Mouse (Mus musculus) hindbrain, postnatal 0 days (tissue): ENCODE results near the gene Gprin2. TPM values are rescaled to one million over a fixed set of nuclear protein-coding genes. Genes with fewer than 3 reads are reported as not detected.
A peak's percentile ranks its signal among the peaks of the same experiment; 100 is the strongest.

ENCODE experiments used
- ATAC-seq: fragments of 200-750 bp; cut with Nextera tagmentation; 2 replicates; pipeline ENCODE4 v1.8.0; 2017; ENCODE audit warnings: mild to moderate bottlenecking, moderate TSS enrichment, moderate library complexity
- DNase-seq: peaks from one replicate; pipeline ENCODE4 v3.0.0-alpha.2; 2015; ENCODE audit warnings: low spot score
- H3K27ac ChIP-seq: fragments of 300-500 bp; sonication (generic); 2 replicates; pipeline ENCODE4 v1.5.1; 2014; ENCODE audit warnings: mild to moderate bottlenecking
- H3K27me3 ChIP-seq: fragments of 300-500 bp; sonication (generic); 2 replicates; pipeline ENCODE4 v1.6.1; 2014; ENCODE audit warnings: low read length, mixed read lengths; ENCODE audit not compliant: insufficient read depth
- H3K36me3 ChIP-seq: fragments of 300-500 bp; sonication (generic); 2 replicates; pipeline ENCODE4 v1.6.1; 2014; ENCODE audit warnings: low read length, mixed read lengths; ENCODE audit not compliant: insufficient read depth
- H3K4me1 ChIP-seq: fragments of 300-500 bp; sonication (generic); 2 replicates; pipeline ENCODE4 v1.6.1; 2014; ENCODE audit warnings: antibody characterized with exemption, low read length, mixed read lengths; ENCODE audit not compliant: insufficient read depth
- H3K4me2 ChIP-seq: fragments of 300-500 bp; sonication (generic); 2 replicates; pipeline ENCODE4 v1.6.1; 2014; ENCODE audit warnings: low read depth, mild to moderate bottlenecking, low read length, moderate library complexity, mixed read lengths
- H3K4me3 ChIP-seq: fragments of 300-500 bp; sonication (generic); 2 replicates; pipeline ENCODE4 v1.5.1; 2014; ENCODE audit warnings: low read length
- H3K9ac ChIP-seq: fragments of 300-500 bp; sonication (generic); replicated peaks from 2 replicates; pipeline ENCODE4 v1.6.1; 2014; ENCODE audit warnings: mild to moderate bottlenecking, low read length, moderate library complexity, mixed read lengths
- H3K9me3 ChIP-seq: fragments of 300-500 bp; sonication (generic); 2 replicates; pipeline ENCODE4 v1.6.1; 2016; ENCODE audit warnings: low read length, mixed read lengths
- CTCF ChIP-seq: IDR thresholded peaks from 2 replicates; pipeline ENCODE4 v1.5.1; 2016; ENCODE audit warnings: antibody characterized with exemption, control low read depth, low read depth
- WGBS: fragments of 180-500 bp; shearing (Covaris S2); extraction: QIAGEN DNeasy Blood & Tissue Kit; methylation state at CpG from one replicate; pipeline ENCODE4 v1.1.7; 2014; 5-methylcytosine and 5-hydroxymethylcytosine counted together
- polyA plus RNA-seq: library from polyadenylated mRNA; unstranded; fragments of >200 nt; fragmentation: Nextera tagmentation; extraction: Ambion mirVana; gene quantifications from 2 replicates; pipeline ENCODE4 v1.2.1, GENCODE M21; 2015
- total RNA-seq: library from RNA; depleted of rRNA; stranded (reverse); fragments of >200 nt; gene quantifications from 2 replicates; pipeline ENCODE4 v1.2.3, GENCODE M21; 2014

Gprin2 gene
- total and polyA plus RNA-seq, 2 experiments from 2014 or later = 8.1 to 31.7 TPM

GRCm38 (mm10) chr14:34188629-34189028, 12.8 kb downstream of the Gprin2 start:
- H3K4me2 ChIP-seq = no peak overlapping the region
- H3K36me3 ChIP-seq = no peaks in the 10 kb centered on the region; the same call in 1 of the 2 replicates
- no peaks in the 10 kb centered on the region for H3K27me3 ChIP-seq
- H3K4me3 ChIP-seq = no peak overlapping the region
- peak; percentile 68 for TF ChIP-seq CTCF
- H3K9me3 ChIP-seq = no peaks in the 10 kb centered on the region
- no peak overlapping the region for H3K9ac ChIP-seq
- H3K4me1 ChIP-seq = no peaks in the 10 kb centered on the region
- peak; percentile 13; the same call in 1 of the 2 replicates for ATAC-seq
- DNase-seq = peak; percentile 33
- no peak overlapping the region for H3K27ac ChIP-seq
- WGBS = 66% methylated on average over 5 of the region's 5 CpGs

GRCm38 (mm10) chr14:34183101-34183500, 18.4 kb downstream of the Gprin2 start:
- Histone ChIP-seq H3K27me3 (no peaks in the 10 kb centered on the region), H3K36me3 (no peaks in the 10 kb centered on the region), H3K4me2 (no peak overlapping the region), H3K27ac (no peak overlapping the region), H3K4me3 (no peak overlapping the region), H3K4me1 (no peaks in the 10 kb centered on the region), H3K9ac (no peak overlapping the region), H3K9me3 (no peaks in the 10 kb centered on the region)
- WGBS = 81% methylated on average over 1 of the region's 1 CpGs
- no peak for TF ChIP-seq CTCF
- DNase-seq (no peak), ATAC-seq (no peak)

GRCm38 (mm10) chr14:34179351-34179750, 22.1 kb downstream of the Gprin2 start:
- H3K4me3 ChIP-seq = no peak overlapping the region
- no peak overlapping the region for H3K27ac ChIP-seq
- no peaks in the 10 kb centered on the region for H3K36me3 ChIP-seq
- no peak for TF ChIP-seq CTCF
- H3K9me3 ChIP-seq = no peaks in the 10 kb centered on the region
- ATAC-seq (no peak), DNase-seq (no peak)
- no peaks in the 10 kb centered on the region for H3K4me1 ChIP-seq
- H3K27me3 ChIP-seq = no peaks in the 10 kb centered on the region
- WGBS = 90% methylated on average over 3 of the region's 3 CpGs
- H3K9ac ChIP-seq = no peak overlapping the region
- H3K4me2 ChIP-seq = no peak overlapping the region

DNA sequence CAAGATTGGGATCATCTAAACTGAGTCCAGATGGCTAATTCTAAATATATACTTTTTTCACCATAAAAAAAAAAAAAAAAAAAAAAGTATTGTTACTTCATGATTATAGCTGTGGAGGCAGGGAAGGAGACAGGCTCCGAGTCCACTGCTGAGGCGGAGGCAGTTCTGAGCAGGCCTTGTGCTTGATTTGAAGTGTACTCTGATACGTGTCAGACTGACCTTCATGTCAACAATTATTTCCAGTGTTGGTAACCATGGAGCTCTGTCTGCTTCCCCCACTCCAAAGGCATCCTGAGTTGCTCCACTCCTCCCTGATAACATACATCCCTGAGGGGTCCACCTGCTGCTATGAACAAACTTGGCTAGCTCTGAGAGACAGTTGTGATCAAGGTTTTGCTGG, 30.3 kb downstream of the Gprin2 start:
- no peak for ATAC-seq
- H3K36me3 ChIP-seq = no peaks in the 10 kb centered on the region
- no peak overlapping the region for H3K27ac ChIP-seq
- H3K9me3 ChIP-seq = no peaks in the 10 kb centered on the region
- TF ChIP-seq CTCF = no peak
- H3K4me1 ChIP-seq = no peaks in the 10 kb centered on the region
- no peak for DNase-seq
- H3K9ac ChIP-seq = no peak overlapping the region
- no peaks in the 10 kb centered on the region for H3K27me3 ChIP-seq
- H3K4me3 ChIP-seq = no peak overlapping the region
- H3K4me2 ChIP-seq = no peak overlapping the region
- 85% methylated on average over 3 of the region's 3 CpGs for WGBS

GRCm38 (mm10) chr14:34155752-34156151, 45.7 kb downstream of the Gprin2 start:
- no peak overlapping the region for H3K4me2 ChIP-seq
- WGBS = 47% methylated on average over 12 of the region's 12 CpGs
- no peaks in the 10 kb centered on the region for H3K4me1 ChIP-seq
- H3K9ac ChIP-seq = no peak overlapping the region
- no peak overlapping the region for H3K27ac ChIP-seq
- DNase-seq (peak; percentile 8), ATAC-seq (no peak)
- no peaks in the 10 kb centered on the region for H3K36me3 ChIP-seq
- TF ChIP-seq CTCF = no peak
- H3K9me3 ChIP-seq = no peaks in the 10 kb centered on the region
- no peaks in the 10 kb centered on the region for H3K27me3 ChIP-seq
- H3K4me3 ChIP-seq = no peak overlapping the region

DNA sequence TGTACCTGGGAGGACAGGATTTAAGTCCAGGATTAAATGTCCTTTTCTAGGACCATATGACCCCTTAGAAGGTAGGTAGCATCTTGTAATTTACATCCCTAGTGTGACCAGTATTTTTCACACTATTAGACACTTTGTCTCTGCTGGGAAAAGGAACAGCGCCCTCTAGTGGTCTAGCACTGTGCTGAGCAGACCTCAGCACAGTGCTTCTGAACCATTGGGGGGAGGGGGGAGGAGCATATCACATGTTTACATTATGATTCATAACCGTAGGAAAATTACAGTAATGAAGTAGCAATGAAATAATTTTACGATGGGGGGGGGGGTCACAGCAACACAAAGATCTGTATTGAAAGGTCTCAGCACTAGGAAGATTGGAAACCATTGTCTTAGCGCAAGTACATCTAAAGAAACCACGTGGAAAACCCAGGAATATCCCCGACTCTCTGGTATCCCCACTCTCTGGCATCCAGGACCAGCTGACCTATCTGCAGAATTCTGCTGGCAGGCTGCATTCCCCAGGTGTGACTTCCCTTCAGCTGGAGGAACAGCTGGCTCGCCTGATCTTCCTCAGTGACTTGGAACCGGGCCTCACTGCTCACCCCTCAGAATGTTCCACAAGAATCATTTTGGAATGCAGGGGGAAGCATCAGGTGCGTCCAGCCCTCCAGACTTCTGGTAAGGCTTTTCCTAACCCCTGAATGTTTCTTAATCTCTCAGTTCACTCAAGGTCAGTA, 46.7 kb downstream of the Gprin2 start:
- peak; percentile 86 for DNase-seq
- 54% methylated on average over 9 of the region's 9 CpGs for WGBS
- H3K27ac ChIP-seq = no peak overlapping the region

DNA sequence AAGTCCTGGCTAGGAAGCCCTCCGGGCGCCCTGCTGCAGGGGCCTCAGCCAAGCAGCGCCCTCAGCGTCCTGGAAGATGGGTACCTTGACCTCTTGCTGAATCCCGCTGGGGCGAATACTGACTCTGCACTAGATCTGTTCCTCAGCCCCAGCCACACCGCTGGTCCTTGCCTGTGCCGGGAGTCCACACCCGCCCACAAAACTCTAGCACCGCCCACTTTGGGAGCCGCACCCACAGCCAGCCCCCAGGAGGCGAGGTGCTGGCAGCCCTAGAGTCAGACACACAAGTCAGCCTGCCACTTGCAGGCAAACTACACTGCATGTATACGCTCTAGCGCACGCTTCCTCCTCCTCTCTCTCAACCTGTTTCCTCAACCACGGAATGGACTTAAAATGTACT, 49.1 kb downstream of the Gprin2 start, which contains the start of gene Npy4r:
Gene Npy4r, minus strand, starts transcription at position 148 of the 400 bp plus-strand sequence.
- ATAC-seq = no peak; the same call in 1 of the 2 replicates
- 0 out of 2 replicates have a peak within 1 kb of the TSS, but pooled peaks have one; percentile 5 for H3K4me2 ChIP-seq

More for the DNA sequence above, 46.7 kb downstream of the Gprin2 start:
- H3K36me3 ChIP-seq = no peaks in the 10 kb centered on the region
- H3K27me3 ChIP-seq = no peaks in the 10 kb centered on the region
- H3K4me1 ChIP-seq = no peaks in the 10 kb centered on the region
- ATAC-seq = peak; percentile 83
- H3K9ac ChIP-seq = no peak overlapping the region
- no peak overlapping the region for H3K4me3 ChIP-seq
- H3K9me3 ChIP-seq = no peaks in the 10 kb centered on the region
- no peak overlapping the region for H3K4me2 ChIP-seq
- TF ChIP-seq CTCF = peak; percentile 88

More for the DNA sequence above, 49.1 kb downstream of the Gprin2 start, which contains the start of gene Npy4r:
- Histone ChIP-seq H3K4me3 (no peak within 1 kb of the TSS), H3K4me1 (no peaks in the 10 kb centered on the region), H3K9ac (no peak within 1 kb of the TSS), H3K36me3 (no peaks in the 10 kb centered on the region), H3K27ac (no peak within 1 kb of the TSS), H3K9me3 (no peaks in the 10 kb centered on the region), H3K27me3 (no peaks in the 10 kb centered on the region)
- no peak for TF ChIP-seq CTCF
- WGBS = 20% methylated on average over 16 of the region's 16 CpGs
- peak; percentile 18 for DNase-seq
